ENCODE assay signal across 8 mouse cellular contexts in the genomic region with DNA sequence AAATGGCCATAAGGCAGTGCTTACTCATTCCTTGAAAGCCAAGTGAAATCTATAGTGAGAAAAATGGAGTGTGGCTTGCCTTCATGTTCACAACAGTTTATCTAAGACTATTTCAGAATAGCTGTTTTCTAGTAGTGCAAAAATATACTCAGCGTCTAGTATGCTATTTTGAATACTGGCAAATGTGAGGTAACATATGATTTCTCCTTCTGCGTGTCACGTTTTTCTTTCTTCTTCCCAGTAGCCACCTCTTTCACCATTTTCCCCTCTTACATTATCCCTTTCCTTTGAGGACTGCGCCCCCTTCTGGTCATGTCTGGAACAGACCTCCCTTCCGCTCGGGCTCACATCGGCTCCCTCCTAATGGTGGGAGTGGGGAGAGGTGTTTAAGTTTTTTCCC. TPM values are rescaled to one million over a fixed set of nuclear protein-coding genes. Genes with fewer than 3 reads are reported as not detected.
A peak's percentile ranks its signal among the peaks of the same experiment; 100 is the strongest.
DNase-seq lines count a peak whose midpoint lies in the region; ATAC-seq lines count a peak whose summit lies in the region.

No protein-coding gene starts in this region.

- H3K4me3 ChIP-seq in embryonic facial prominence, embryonic 14.5 days (ENCODE audit: low read depth, low read length), result no peak overlapping the region

- H3K4me1 ChIP-seq in embryonic facial prominence, embryonic 14.5 days (ENCODE audit: control insufficient read depth, insufficient read depth, low read length), result no peaks in the 10 kb centered on the region

- H3K4me2 ChIP-seq in embryonic facial prominence, embryonic 14.5 days (ENCODE audit: low read depth, low read length), result no peak overlapping the region

- no peak overlapping the region for H3K9ac ChIP-seq in embryonic facial prominence, embryonic 14.5 days (ENCODE audit: low read depth, low read length)

- peaks cover 30% of the 10 kb centered on the region for H3K9me3 ChIP-seq in embryonic facial prominence, embryonic 14.5 days (ENCODE audit: control insufficient read depth, low read length)

- WGBS in embryonic facial prominence, embryonic 14.5 days, result 14% methylated on average over 7 of the region's 7 CpGs

- intact Hi-C loops in heart, postnatal 10 days (cut with DNase I), result loop anchor here (1.0 to 5.0 kb wide), 4 partner anchors 127 to 383 kb away; no protein-coding TSS in a partner anchor

- ATAC-seq in CD4-positive, CD25-positive, alpha-beta regulatory T cell, adult 4 months, result peak; percentile 74
- peak; percentile 67; the same call in 1 of the 2 replicates for ATAC-seq in embryonic facial prominence, embryonic 14.5 days (ENCODE audit: low read depth)
- peak; percentile 70 for ATAC-seq in neutrophil, adult 5-6 weeks (ENCODE audit: extremely low read depth, insufficient number of reproducible peaks, low FRiP score, poor library complexity, severe bottlenecking)

- no peaks in the 10 kb centered on the region for H3K27me3 ChIP-seq in embryonic facial prominence, embryonic 14.5 days (replicated peaks; ENCODE audit: control insufficient read depth, insufficient read depth, low read length)

- no peak overlapping the region for H3K27ac ChIP-seq in embryonic facial prominence, embryonic 14.5 days (replicated peaks; ENCODE audit: low read depth, low read length)

- DNase-seq in adrenal gland, postnatal 4 days (ENCODE audit: low spot score in 2 of 2), result peak; percentile 70 to 72
- peak; percentile 66 for DNase-seq in embryonic facial prominence, embryonic 14.5 days (ENCODE audit: low spot score)
- peak; percentile 87 to 93 for DNase-seq in heart, postnatal 10 days
- DNase-seq in kidney, postnatal 4 days, result peak; percentile 90 to 93
- DNase-seq in lung, adult 18-20 months, result peak; percentile 74 to 82
- peak; percentile 95 for DNase-seq in testis, postnatal 10 days (ENCODE audit: low spot score)

- H3K36me3 ChIP-seq in embryonic facial prominence, embryonic 14.5 days (ENCODE audit: control insufficient read depth, insufficient read depth, low read length), result peaks cover 71% of the 10 kb centered on the region

RNA-seq across cellular contexts. Expression of a gene that starts 50.2 kb away (rescaled TPM):
- polyA plus RNA-seq in CD4-positive, CD25-positive, alpha-beta regulatory T cell, adult 4 months (2017; shearing (Covaris generic)), result 100 to 1,000 TPM in 1 of 2 experiments, 10 to 100 TPM in 1; 92.6 to 102 TPM
- 10 to 100 TPM; 49.0 to 50.8 TPM for total RNA-seq in adrenal gland, postnatal 4 days (2021)
- polyA plus RNA-seq in embryonic facial prominence, embryonic 14.5 days (2014; fragmentation: Nextera tagmentation; extraction: Ambion mirVana), result 57.9 and 62.9 TPM in 2 replicates
- 10 to 100 TPM; 33.1 to 35.9 TPM for total RNA-seq in heart, postnatal 10 days (2021)
- total RNA-seq in neutrophil, adult 5-6 weeks (2017), result 53.0 and 71.0 TPM in 2 replicates

RNA-seq across cellular contexts. Expression of a gene that starts 54.7 kb away (rescaled TPM):
- 10 to 100 TPM; 33.7 to 44.4 TPM for polyA plus RNA-seq in CD4-positive, CD25-positive, alpha-beta regulatory T cell, adult 4 months (2017; shearing (Covaris generic))
- total RNA-seq in adrenal gland, postnatal 4 days (2021), result 10 to 100 TPM; 43.7 to 46.0 TPM
- polyA plus RNA-seq in embryonic facial prominence, embryonic 14.5 days (2014; fragmentation: Nextera tagmentation; extraction: Ambion mirVana), result 37.5 and 37.7 TPM in 2 replicates
- 10 to 100 TPM; 29.3 to 30.0 TPM for total RNA-seq in heart, postnatal 10 days (2021)
- 36.5 and 36.6 TPM in 2 replicates for total RNA-seq in neutrophil, adult 5-6 weeks (2017)
